Mouse (Mus musculus) heart, adult 11 months (tissue): ENCODE data around the gene Gm21992.

ENCODE experiments used
- DNase-seq: peaks from one replicate; pipeline ENCODE4 v3.0.0; 2022

The Gm21992 gene

GRCm38 (mm10) chr19:4747631-4748312 is 63.6 kb downstream of the Gm21992 start:
- DNase-seq = peak; percentile 80

- DNase-seq = peak; percentile 96
Measured at GRCm38 (mm10) chr19:4746611-4747010, 64.8 kb downstream of the Gm21992 start.

DNA sequence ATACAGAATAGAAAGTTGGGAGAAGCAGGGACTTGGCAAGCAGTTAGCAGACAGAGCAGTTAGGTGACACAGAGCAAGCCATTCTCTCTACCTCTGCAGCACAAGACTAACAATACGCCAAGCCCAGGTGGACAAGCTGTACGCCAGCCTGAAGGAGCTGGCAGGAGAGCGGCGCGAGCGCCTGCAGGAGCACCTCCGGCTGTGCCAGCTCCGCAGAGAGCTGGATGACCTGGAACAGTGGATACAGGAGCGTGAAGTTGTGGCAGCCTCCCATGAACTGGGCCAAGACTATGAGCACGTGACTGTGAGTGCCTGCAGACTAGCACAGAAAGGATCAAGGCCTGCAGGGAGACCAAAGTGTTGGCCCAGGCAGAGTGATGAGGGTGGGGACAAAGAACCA is 65.7 kb downstream of the Gm21992 start:
- DNase-seq = peak; percentile 88

- DNase-seq = peak; percentile 89
Measured at GRCm38 (mm10) chr19:4745057-4745456, 66.4 kb downstream of the Gm21992 start.

- DNase-seq = peak; percentile 82
Measured at GRCm38 (mm10) chr19:4744026-4744425, 67.4 kb downstream of the Gm21992 start.

DNA sequence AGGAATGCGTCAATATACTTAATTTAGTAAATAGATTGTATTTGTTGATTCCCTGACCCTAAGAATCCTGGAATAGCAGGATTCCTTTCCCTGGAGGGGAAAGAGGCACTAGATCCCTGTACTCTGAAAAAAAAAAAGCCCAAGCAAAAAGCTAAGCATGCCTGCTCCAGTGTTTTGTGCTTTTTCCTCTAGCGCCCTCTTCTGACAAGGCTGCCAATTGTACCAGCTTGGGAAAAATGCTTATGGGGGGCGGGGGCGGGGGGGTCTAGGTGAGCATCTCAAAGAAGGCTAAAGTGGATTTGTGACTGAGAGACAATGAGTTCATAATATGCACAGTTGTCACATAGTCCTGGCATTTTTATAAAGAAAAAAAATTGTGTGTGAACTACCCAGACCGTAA is 67.9 kb downstream of the Gm21992 start:
- no peak for DNase-seq

DNA sequence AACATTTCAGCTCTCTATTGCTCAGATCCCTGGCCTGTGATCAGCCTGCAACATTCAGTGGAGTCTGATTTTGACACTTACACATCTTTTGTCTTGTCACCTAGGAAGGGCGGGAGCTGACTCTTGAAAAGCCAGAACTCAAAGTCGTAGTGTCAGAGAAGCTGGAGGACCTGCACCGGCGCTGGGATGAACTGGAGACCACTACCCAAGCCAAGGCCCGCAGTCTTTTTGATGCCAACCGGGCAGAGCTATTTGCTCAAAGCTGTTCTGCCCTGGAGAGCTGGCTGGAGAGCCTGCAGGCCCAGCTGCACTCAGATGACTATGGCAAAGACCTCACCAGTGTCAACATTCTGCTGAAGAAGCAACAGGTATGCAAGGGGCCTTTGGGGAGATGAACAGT is 69.2 kb downstream of the Gm21992 start:
- peak; percentile 61 for DNase-seq

GRCm38 (mm10) chr19:4741482-4741881 is 69.9 kb downstream of the Gm21992 start:
- DNase-seq = no peak

DNA sequence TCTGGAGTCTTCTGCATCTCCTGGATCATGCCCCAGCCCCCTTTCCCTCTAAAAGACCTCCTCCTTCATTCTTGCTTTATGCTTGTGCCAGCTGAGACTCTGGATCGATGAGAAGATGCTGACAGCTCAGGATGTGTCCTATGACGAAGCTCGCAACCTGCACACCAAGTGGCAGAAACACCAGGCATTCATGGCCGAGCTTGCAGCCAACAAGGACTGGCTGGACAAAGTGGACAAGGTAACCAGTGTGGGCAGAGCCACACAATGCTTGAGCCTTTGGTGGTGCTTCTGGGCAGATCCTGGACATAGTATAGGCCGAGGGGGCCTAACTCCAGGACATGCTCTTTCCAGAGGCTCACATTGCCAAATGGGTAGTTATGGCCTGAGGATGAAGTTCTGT is 71.7 kb downstream of the Gm21992 start:
- peak; percentile 73 for DNase-seq

- DNase-seq = peak; percentile 83
Measured at GRCm38 (mm10) chr19:4739053-4739452, 72.4 kb downstream of the Gm21992 start.

DNA sequence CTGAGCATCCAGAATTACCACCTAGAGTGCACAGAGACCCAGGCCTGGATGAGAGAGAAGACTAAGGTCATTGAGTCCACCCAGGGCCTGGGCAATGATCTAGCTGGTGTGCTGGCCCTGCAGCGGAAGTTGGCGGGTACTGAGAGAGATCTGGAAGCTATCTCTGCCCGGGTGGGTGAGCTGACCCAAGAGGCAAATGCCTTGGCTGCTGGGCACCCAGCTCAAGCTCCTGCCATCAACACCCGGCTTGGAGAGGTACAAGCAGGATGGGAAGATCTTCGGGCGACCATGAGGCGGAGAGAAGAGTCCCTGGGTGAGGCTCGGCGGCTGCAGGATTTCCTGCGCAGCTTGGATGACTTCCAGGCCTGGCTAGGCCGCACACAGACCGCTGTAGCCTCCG is 73.5 kb downstream of the Gm21992 start:
- DNase-seq = no peak

- no peak for DNase-seq
Measured at GRCm38 (mm10) chr19:4733052-4733451, 78.4 kb downstream of the Gm21992 start.

- DNase-seq = no peak
Measured at GRCm38 (mm10) chr19:4729186-4729585, 82.2 kb downstream of the Gm21992 start.

DNA sequence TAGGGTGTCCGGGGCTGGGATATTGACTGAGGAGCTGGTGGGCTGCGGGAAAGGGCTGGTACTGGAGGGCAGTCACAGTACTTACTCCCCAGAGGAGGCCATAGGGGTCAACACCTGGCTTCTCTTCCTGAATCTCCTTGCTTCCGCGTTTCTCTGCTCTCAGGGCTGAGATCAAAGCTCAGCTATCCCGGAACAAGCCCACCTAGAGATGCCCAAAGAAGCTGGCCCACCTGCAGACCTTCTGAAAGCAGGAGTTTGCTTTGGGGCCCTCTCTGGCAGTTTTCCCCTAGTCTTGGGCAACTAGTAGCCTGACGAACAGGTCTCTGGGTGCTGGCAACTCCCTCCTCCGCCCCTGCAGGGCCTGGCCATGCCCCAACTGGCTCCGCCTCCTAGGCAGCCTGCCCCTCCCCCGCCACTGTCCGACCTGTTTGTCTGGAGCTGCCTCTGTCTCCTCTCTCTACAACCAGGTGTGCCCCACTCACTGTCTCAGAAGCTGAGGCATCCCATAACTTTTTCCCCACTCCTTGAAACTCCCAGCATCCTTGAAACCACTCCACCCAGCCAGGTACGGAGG is 90.7 kb downstream of the Gm21992 start:
- DNase-seq = peak; percentile 81

- peak; percentile 65 for DNase-seq
Measured at GRCm38 (mm10) chr19:4720112-4720511, 91.3 kb downstream of the Gm21992 start.

- DNase-seq = peak; percentile 85
Measured at GRCm38 (mm10) chr19:4719351-4719764, 92.1 kb downstream of the Gm21992 start.

DNA sequence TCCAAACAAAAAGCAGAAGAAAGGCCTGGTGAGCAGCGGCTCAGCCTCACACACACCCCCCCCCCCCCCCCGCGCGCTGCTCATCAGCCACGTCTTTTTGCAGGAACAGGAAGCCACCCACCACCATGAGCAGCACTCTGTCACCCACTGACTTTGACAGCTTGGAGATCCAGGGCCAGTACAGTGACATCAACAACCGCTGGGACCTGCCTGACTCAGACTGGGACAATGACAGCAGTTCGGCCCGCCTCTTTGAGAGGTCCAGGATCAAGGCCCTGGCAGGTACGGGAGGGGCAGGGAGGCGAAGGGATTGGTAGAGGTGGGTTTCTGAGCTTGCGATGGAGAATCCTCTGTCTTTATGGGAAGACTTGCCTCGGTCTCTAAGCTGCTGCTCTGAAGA is 92.7 kb downstream of the Gm21992 start:
- DNase-seq = peak; percentile 79

- peak; percentile 57 for DNase-seq
Measured at GRCm38 (mm10) chr19:4717281-4717680, 94.1 kb downstream of the Gm21992 start.

GRCm38 (mm10) chr19:4716756-4717155 is 94.7 kb downstream of the Gm21992 start:
- peak; percentile 55 for DNase-seq

GRCm38 (mm10) chr19:4713886-4714285 is 97.5 kb downstream of the Gm21992 start:
- DNase-seq = peak; percentile 83

DNA sequence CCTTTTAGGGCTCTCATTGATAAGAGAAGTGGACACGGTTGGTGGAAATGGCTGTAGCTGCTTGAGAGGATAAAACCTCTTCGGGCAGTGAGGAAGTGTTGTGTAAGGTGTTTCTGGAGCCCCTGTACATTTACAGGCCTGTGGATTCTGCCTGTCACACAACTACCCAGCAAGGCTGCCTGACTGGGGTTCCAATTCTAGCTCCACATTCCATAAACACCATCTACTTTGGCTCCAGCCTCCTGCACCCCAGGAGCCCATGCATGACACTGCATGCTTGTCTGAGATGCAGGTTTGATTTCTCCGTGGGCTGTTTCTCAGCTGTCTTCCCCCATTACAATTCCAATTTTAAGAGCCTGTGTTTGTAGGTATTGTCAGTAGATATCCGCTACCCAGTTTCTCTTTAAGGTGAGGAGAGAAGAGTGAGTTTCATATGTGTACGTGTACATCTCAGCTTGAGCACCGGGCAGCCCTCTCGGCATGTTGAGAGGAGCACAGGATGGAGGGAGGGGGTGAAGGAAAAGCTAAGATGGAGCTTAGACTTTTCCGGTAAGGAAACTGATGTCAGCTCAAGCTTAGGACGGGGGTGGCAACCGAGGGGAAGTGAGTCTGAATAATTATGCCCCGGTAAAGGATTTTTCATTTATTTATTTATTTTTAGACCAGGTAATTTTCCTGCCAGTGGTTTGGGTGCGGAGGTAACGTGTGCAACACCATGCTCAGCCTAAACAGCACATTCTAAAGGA is 98.5 kb downstream of the Gm21992 start:
- peak; percentile 54 for DNase-seq

DNA sequence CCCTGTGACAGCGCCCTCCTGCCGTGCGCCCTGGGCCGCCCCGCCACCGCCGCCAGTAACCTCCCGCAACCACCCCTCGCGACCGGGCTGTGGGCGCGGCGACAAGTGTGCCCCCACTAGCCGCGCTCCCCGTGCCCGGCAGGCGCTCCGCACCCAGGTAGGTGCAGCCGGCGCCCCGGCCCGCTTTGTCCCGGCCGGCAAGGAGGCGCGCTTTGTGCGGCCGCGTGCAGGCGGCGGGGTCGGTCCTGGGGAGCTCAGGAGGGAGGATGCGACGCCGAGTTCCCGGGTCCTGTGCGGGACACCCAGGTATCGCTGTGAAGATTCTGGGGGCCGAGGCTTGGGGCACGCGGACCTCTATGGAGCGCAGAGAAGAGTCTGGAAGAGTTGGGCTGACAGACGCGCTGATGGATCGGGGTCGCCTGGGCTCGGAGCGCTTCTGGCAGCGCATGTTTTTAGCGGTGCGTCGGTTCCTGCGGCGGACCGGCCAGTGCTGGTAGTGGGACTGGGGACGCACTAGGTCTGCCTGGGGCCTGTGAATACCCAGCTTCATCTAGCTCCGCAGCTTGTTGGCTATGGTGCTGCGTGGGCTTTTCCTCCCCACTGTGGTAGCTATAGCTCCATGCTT is 99.1 kb downstream of the Gm21992 start:
- peak; percentile 78 for DNase-seq

DNA sequence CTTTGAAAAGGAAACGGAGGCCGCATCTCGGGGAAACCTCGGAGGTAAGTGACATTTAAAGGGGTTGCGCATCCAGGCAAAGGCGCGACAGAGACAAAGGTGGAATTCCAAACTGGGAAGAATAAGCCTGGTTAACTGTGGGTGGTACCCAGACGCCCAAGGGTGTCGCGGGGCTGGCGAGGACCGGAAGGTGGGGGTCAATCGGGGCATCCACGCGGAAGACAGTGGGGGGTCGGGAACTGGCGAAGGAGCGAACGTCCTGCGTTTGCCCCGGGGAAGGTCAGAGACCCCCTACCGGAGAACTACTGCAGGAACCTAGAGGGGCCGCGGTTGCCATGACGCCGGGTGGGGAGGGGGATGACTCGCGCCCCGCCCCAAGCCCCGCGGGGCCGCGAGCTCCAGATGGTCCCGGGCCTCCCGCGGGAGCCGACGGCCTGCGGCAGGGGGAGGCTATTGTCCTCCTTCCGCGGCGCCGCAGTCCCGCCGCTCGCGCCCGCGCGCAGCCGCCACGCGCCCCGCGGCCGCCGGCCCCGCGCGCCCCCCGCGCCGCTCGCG is 99.7 kb downstream of the Gm21992 start:
- peak; percentile 66 for DNase-seq
